Mouse (Mus musculus): Measurements from ENCODE around the gene Abr.

Gene Abr

GRCm38 (mm10) chr11:76622566-76623205 lies 572 bp upstream of the Abr start:
- DNase-seq, result peak; percentile 56

DNA sequence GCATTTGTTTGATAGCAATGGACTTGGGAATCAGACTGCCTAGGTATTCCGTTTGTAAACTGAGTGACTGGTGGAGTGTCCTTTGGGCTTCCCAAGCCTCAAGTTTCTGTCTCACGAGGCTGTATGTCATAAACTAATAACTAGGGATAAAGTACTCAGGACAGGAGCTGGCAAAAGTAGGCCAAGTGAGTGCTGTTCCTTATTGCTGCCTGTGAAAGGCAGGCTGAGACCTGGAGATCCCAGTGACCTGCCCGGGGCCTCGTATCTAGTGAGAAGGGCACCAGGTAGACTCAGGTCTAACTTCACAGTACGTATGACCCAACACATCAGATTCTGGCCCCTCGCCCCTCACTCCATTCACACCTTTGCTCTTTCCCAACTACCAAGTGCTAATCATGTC lies 4.0 kb downstream of the Abr start:
- no peak for DNase-seq

DNA sequence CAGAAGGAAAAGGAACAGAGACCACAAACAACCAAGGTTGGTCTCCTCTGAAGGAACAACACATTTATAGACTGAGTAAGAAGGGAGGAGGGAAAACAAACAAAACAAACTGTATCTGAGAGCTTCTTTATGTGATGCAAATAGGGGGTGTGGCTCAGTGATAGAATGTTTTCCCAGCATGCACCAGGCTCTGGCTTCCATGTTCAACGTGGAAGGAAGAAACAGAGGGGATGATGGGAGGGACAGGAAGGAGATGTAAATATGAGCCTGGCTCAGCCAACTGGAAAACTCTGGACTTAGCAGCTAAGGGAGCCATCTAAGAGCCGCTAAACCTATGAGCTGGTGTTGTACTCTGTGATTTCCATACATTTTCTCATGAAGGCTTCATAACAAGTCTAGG lies 7.9 kb downstream of the Abr start:
- DNase-seq, result no peak

DNA sequence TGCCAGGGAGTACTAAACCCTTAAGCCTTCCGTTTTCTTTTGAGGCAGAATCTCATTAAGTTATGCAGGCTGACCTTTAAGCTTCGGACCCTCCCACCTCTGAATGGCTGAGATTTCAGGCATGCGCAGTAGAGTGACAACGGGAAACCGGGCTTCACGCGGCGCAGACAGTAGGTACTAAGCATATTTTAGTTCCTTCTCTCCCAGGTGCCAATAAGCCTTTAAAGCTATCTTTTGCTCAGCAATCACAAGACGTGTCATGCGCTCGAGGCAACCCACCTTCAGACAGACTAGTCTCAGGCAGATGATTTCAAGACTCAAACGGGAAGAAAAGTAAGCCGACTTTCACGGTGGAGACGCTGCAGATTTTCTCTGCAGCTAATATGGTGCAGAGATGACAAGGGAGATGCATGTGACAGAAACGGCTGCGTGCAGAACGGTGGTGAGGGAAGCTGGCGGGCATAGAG lies 9.4 kb downstream of the Abr start:
- peak; percentile 81 for DNase-seq

DNA sequence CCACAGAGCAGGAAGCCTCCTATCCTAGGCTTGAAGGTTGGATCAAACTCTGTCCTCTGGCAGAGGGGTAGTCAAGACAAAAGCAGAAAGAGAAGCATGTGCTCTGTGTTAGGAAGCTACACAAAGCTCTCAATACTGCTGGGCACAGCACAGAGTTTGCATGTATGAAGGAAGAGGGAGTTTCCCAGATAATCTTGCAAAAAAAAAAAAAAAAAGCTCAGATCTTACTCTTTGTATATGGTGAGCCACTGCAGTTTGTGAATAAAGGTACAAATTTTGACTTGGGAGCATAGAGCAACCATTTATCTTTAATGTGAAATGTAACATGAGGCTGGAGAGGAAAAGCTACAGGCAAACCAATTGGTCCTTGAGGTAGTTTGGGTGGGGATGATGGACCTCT lies 11.2 kb downstream of the Abr start:
- DNase-seq, result no peak

GRCm38 (mm10) chr11:76606521-76606920 lies 15.6 kb downstream of the Abr start:
- DNase-seq, result no peak

DNA sequence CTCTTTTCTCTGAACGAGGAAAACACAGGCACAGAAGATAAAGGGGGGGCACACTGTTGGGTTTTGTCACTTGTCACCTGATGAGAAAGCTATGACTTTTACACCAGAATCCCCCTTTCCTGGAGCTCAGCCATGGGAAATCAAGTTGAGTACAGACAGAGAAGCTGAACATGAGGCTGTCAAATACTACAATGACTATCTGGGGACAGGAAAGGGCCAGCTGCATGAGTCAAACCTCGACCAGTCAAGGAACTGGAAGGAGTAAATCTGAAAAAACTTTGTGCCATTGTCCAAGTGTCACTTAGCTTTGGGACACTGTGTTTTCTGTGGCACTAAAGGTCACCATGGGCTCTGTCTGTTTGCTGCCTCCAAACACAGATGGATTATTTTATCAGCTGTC lies 22.9 kb downstream of the Abr start:
- no peak for DNase-seq

DNA sequence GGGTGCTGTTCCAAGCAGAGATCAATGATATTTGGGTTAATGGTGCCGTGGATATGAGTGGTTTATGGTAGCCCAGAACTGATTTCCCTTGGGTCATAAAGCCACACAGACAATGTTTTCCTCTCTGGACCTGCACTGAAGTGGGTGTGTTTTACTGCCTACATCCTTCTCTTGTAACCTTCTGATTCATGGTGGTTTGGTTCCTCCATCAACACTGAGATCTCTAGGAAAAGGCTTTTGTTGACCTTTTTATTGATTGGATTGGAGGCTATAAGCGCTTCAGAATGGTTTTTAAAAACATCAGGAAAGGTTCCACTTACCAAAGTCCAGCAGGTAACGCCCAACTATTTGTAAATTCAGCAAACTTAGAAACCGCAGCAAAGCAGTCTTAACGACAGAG lies 23.4 kb downstream of the Abr start:
- no peak for DNase-seq

DNA sequence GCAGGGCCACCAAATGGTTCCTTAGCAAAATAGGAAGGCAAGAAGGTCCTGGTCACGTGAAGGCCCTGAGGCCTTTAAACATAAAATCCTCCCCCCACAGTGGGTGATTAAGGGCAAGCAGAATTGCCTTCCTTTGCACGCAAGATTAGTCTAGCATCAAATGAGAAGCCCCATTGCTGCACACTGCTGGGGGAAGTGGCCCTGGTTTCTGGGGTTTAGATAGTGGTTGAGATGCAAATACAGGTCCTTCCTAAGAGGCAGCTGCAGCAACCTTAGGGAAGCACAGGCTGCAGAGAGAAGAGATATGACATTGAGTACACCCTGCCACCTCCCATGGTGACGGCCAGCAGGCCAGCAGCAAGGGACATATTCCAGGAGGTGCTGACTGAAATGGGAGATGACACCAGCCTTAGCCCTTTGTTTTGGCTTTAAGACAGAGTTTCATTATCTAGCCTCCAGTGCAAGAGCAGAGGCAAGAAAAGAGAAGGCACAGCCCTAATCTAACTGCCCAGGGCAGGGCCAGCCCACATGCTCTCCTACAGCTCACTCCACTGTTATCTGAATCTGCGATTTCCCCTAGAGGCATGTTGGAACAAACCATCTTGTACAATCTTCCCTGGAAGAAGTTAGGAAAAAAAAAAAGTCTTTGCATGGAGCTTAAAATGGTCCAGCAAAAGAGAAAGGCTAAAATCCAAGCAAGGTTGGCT lies 28.3 kb downstream of the Abr start:
- DNase-seq, result no peak

- no peak for DNase-seq
Measured at GRCm38 (mm10) chr11:76589746-76590145, 32.4 kb downstream of the Abr start.

DNA sequence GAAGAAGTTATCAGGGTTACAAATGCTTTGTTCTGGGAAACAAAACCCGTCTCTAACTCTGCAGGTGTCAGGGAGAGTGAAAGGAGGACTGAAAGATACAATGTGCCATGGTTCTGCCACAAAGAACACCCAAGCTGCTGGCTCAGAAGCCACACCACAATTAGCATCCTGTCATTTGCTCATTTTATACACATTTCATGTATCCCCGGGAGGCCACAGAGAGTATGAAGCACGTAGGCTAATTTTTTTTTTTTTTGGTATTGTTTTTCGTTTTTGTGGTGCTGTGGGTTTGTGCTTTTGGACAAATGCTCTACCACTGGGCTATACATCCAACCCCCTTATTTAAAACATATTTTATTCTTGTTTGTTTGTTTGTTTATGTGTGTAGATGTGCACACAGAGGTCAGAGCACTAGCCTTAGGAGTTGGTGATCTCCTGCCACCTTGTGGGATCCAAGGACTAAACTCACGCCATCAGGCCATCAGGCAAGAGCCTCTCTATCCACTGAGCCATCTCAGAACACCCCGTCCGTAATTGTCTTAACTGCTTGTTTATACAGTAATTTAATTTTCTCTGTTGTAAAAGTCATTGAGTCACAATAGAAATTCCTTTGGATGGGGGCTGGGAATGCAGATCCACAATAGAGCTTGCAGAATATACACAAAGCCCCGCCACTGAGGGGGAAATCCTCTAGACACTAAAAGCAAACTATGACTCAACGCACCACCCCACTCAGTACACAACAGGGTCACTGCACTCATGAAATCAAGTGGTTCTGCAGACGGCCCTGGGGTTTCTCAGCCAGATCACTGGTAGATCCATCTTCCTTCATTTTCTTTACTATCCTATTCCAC lies 33.3 kb downstream of the Abr start:
- DNase-seq, result no peak

DNA sequence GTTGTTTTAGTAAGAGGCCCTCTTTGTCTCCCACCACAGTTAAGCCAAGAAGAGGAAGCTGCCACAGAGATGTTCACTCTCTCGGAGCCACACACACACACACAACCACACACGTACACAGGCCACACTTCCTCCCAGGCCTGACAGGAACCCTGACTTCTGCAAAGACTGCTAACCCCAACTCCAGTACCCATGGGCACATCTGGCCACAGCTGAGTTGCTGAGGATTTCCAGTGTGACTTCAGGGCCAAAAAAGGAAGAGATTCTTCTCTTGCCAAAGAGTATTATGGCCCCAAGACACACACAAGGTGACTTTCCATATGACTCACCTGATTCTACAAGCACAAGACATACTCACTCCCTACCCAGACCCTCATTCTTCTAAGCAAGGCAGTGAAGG lies 34.1 kb downstream of the Abr start:
- no peak for DNase-seq

- DNase-seq, result no peak
Measured at GRCm38 (mm10) chr11:76587333-76587732, 34.8 kb downstream of the Abr start.

DNA sequence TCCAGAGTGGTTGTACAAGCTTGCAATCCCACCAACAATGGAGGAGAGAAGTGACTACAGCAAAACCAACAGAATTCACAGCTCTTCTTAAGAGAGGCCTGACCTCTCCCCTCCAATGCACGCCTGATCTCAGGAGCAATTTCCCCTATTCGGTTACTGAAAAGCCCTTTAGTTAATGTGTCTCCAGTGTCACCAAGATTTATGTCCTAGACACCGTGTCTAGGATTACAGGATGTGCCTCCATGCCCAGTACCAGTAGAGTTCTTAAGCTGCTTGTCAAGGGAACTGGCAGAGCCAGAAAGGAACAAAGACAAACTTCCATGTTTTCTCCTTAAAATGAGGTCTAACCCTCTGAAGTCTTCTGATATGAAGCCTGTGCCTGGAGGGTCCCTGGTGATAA lies 36.0 kb downstream of the Abr start:
- no peak for DNase-seq

GRCm38 (mm10) chr11:76577588-76578257 lies 44.4 kb downstream of the Abr start:
- DNase-seq, result peak; percentile 88

- no peak for DNase-seq
Measured at GRCm38 (mm10) chr11:76572820-76573385, 49.2 kb downstream of the Abr start.

DNA sequence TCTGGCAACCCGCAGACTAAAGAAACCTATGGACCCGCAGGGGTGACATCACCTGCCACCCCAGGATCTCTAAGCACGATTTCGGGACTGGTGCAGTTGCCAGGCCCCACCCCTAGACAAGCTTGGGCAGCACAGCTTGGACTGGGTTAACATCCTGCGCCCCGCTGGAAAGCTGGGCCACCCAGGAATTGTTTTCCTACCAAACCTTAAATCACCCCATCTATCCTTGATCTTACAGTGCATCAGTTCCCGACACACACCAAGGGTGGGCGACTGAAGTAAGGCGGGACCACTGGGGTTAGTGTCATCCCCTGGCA lies 50.5 kb downstream of the Abr start:
- DNase-seq, result no peak

DNA sequence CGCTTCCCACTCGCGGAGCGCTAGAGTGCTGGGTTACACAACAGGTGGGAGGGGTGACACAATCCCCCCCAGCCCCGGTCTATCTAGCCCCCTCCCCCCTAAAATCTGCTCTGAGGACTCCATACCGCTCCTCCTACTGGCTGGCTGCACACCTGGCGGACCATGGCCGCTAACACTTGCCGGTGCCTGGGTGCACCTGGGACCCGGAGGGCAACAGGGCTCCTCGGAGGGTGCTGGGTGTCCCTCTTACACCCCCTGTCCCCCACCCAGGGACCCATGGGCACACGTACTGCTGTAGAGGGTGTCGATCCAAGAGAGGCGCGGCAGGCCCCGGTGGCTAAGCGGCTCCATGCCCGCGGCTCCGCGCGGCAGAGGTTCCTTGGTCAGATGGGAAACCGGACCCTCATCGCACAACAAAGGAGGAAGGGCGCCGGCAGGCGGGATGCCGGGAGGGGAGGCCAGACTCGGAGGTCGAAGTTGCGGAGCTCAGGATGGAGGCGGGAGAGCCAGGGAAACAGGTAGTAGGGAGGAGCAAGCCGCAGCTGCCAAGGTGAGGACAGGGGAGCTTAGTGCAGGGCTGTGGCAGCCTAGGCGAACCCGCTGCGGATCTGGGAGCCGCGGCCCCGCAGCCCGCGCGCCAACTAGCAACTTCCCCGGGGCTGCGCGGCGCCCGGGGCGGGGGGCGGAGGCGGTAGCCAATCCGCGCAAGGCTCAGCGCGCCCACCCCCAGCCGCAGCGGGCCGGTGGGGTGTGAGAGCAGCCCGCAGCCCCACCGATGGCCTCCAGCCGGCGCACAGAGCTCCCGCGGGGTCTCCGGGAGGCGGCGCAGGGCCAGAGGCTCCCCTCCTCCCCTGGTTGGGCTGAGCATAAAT lies 51.1 kb downstream of the Abr start:
- DNase-seq, result peak; percentile 36

- no peak for DNase-seq
Measured at GRCm38 (mm10) chr11:76570201-76570731, 51.8 kb downstream of the Abr start.

DNA sequence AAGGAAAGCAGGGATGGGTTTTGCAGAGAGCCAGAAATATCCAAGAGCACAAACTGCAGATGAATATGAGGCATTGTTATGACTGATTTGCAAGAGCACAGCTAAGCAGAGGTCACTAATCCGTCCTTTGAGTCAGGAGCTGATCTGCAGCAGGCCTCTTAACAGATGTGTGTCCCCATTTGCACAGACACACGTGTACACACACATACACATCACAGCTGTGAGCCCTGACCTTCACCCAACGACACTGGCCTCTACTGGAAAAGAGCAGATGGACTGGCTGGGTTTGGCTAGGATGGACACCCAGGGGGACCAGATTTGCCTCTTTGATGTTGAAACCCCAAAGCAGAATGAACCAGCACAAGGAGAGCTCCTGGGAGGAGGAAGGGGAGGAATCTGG lies 52.7 kb downstream of the Abr start:
- no peak for DNase-seq

- DNase-seq, result no peak
Measured at GRCm38 (mm10) chr11:76566081-76566480, 56.0 kb downstream of the Abr start.

- DNase-seq, result no peak
Measured at GRCm38 (mm10) chr11:76562584-76562983, 59.5 kb downstream of the Abr start.

Measured in kidney, postnatal 14 days (tissue).